Mouse (Mus musculus): Measurements from ENCODE around the gene Nhej1.

GRCm38 (mm10) chr1:74975936-74976335, 149.1 kb downstream of the Nhej1 start:
- TF ChIP-seq CTCF (IDR thresholded peaks at IDR 0.05; ENCODE audit: borderline replicate concordance, insufficient read depth, low read depth, low read length) (no peak), POLR2A (IDR thresholded peaks at IDR 0.05; ENCODE audit: borderline replicate concordance, insufficient read depth, low read length) (no peak)

All from cerebellum, adult 2 months (tissue).